Mouse (Mus musculus): ENCODE measurements around the gene Hoxb9.

DNA sequence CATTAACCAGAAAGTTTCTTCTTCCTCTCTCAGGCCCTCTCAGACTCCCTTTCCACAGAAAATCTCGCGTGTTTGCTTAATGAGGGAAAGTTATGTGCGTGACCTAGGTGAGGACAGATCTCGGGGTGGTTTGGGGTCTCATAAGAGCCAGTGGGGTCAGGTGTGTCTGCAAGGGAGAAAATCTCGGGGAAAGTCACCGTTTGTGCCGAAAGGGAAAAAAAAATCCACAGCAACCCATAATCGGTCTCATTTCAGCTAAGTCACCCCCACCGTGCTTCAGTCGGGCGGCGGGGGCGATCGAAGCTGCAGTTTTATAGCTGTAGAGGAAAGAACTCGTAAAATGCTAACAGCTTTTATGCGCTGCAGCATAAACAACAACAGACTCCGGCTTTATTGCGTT lies 10.1 kb downstream of the Hoxb9 start:
- no peak for TF ChIP-seq POLR2A (IDR thresholded peaks at IDR 0.05; ENCODE audit: extremely low read depth, insufficient read depth, low read length)
- TF ChIP-seq CTCF (IDR thresholded peaks at IDR 0.05; ENCODE audit: low read depth, low read length), result no peak
